Mouse (Mus musculus) megakaryocyte, embryonic 14.5 days (primary cell): ENCODE data around the gene 5830473C10Rik. TPM values are rescaled to one million over a fixed set of nuclear protein-coding genes. Genes with fewer than 3 reads are reported as not detected.
A peak's percentile ranks its signal among the peaks of the same experiment; 100 is the strongest.

ENCODE experiments used
- H3K27me3 ChIP-seq: replicated peaks from 2 replicates; pipeline ENCODE3; 2012; ENCODE audit warnings: inconsistent platforms
- H3K36me3 ChIP-seq: replicated peaks from 2 replicates; pipeline ENCODE3; 2012; ENCODE audit warnings: low read length, inconsistent platforms, mixed read lengths
- H3K4me1 ChIP-seq: 2 replicates; pipeline ENCODE4 v1.6.1; 2012; ENCODE audit warnings: inconsistent platforms
- H3K4me3 ChIP-seq: replicated peaks from 2 replicates; pipeline ENCODE3; 2012; ENCODE audit warnings: moderate library complexity, mild to moderate bottlenecking, inconsistent platforms
- H3K9me3 ChIP-seq: 2 replicates; pipeline ENCODE4 v1.6.1; 2012; ENCODE audit warnings: inconsistent platforms
- FLI1 ChIP-seq: IDR thresholded peaks from 2 replicates; pipeline ENCODE4 v1.6.1; 2012; ENCODE audit warnings: low read length, inconsistent platforms, mixed read lengths
- GATA1 ChIP-seq: IDR thresholded peaks from 3 replicates; pipeline ENCODE4 v1.6.1; 2012; ENCODE audit warnings: mixed read lengths, low read length, inconsistent platforms, borderline replicate concordance
- polyA plus RNA-seq: library from polyadenylated mRNA; stranded (reverse); fragments of >175 nt; gene quantifications from 2 replicates; pipeline ENCODE4 v1.2.3, GENCODE M21; 2012; ENCODE audit warnings: low replicate concordance; ENCODE audit not compliant: insufficient read depth

5830473C10Rik gene
- polyA plus RNA-seq, 1 experiment = 0.73 TPM

GRCm38 (mm10) chr5:90567788-90568187, 6.9 kb downstream of the 5830473C10Rik start:
- no peaks in the 10 kb centered on the region for H3K4me1 ChIP-seq
- H3K36me3 ChIP-seq = no peaks in the 10 kb centered on the region
- TF ChIP-seq GATA1 = no peak
- TF ChIP-seq FLI1 = no peak

GRCm38 (mm10) chr5:90568338-90568737, 7.4 kb downstream of the 5830473C10Rik start:
- no peaks in the 10 kb centered on the region for H3K9me3 ChIP-seq
- no peak for TF ChIP-seq GATA1
- no peak for TF ChIP-seq FLI1
- no peaks in the 10 kb centered on the region for H3K27me3 ChIP-seq
- no peaks in the 10 kb centered on the region for H3K36me3 ChIP-seq
- no peaks in the 10 kb centered on the region for H3K4me1 ChIP-seq
- H3K4me3 ChIP-seq = no peak overlapping the region

More at GRCm38 (mm10) chr5:90567788-90568187, 6.9 kb downstream of the 5830473C10Rik start:
- no peak overlapping the region for H3K4me3 ChIP-seq
- no peaks in the 10 kb centered on the region for H3K27me3 ChIP-seq
- no peaks in the 10 kb centered on the region for H3K9me3 ChIP-seq

- TF ChIP-seq FLI1 (no peak), GATA1 (no peak)
These were observed 10.3 kb downstream of the 5830473C10Rik start for GRCm38 (mm10) chr5:90571216-90571615.

GRCm38 (mm10) chr5:90577751-90578150, 16.8 kb downstream of the 5830473C10Rik start:
- TF ChIP-seq GATA1 (no peak), FLI1 (no peak)
- Histone ChIP-seq H3K27me3 (peaks cover 2% of the 10 kb centered on the region), H3K36me3 (peaks cover 3% of the 10 kb centered on the region), H3K4me1 (no peaks in the 10 kb centered on the region), H3K4me3 (no peak overlapping the region), H3K9me3 (peaks cover 7% of the 10 kb centered on the region)

More at GRCm38 (mm10) chr5:90571216-90571615, 10.3 kb downstream of the 5830473C10Rik start:
- Histone ChIP-seq H3K27me3 (no peaks in the 10 kb centered on the region), H3K9me3 (no peaks in the 10 kb centered on the region), H3K4me1 (no peaks in the 10 kb centered on the region), H3K36me3 (no peaks in the 10 kb centered on the region), H3K4me3 (no peak overlapping the region)

- Histone ChIP-seq H3K4me1 (no peaks in the 10 kb centered on the region), H3K9me3 (peaks cover 7% of the 10 kb centered on the region), H3K4me3 (no peak overlapping the region), H3K27me3 (peaks cover 2% of the 10 kb centered on the region), H3K36me3 (peaks cover 3% of the 10 kb centered on the region)
- TF ChIP-seq FLI1 (no peak), GATA1 (no peak)
These were observed 18.6 kb downstream of the 5830473C10Rik start for GRCm38 (mm10) chr5:90579556-90579955.

GRCm38 (mm10) chr5:90582179-90582578, 21.3 kb downstream of the 5830473C10Rik start:
- Histone ChIP-seq H3K4me3 (no peak overlapping the region), H3K4me1 (peaks cover 6% of the 10 kb centered on the region), H3K27me3 (peaks cover 2% of the 10 kb centered on the region), H3K9me3 (peaks cover 7% of the 10 kb centered on the region), H3K36me3 (peaks cover 3% of the 10 kb centered on the region)
- no peak for TF ChIP-seq GATA1
- no peak for TF ChIP-seq FLI1

GRCm38 (mm10) chr5:90584799-90585198, 23.9 kb downstream of the 5830473C10Rik start:
- Histone ChIP-seq H3K4me3 (no peak overlapping the region), H3K4me1 (peaks cover 21% of the 10 kb centered on the region), H3K36me3 (peaks cover 3% of the 10 kb centered on the region), H3K9me3 (peaks cover 7% of the 10 kb centered on the region), H3K27me3 (peaks cover 2% of the 10 kb centered on the region)
- TF ChIP-seq GATA1 = no peak
- TF ChIP-seq FLI1 = no peak

- Histone ChIP-seq H3K9me3 (no peaks in the 10 kb centered on the region), H3K4me1 (peaks cover 21% of the 10 kb centered on the region), H3K27me3 (no peaks in the 10 kb centered on the region), H3K36me3 (no peaks in the 10 kb centered on the region), H3K4me3 (no peak overlapping the region)
- no peak for TF ChIP-seq GATA1
These were observed 25.6 kb downstream of the 5830473C10Rik start for GRCm38 (mm10) chr5:90586511-90586910.

- Histone ChIP-seq H3K4me1 (peaks cover 33% of the 10 kb centered on the region), H3K27me3 (no peaks in the 10 kb centered on the region), H3K9me3 (no peaks in the 10 kb centered on the region), H3K36me3 (no peaks in the 10 kb centered on the region), H3K4me3 (peak overlapping the region; percentile 73)
- TF ChIP-seq GATA1 (no peak), FLI1 (no peak)
These were observed 27.2 kb downstream of the 5830473C10Rik start for GRCm38 (mm10) chr5:90588104-90588503.

- Histone ChIP-seq H3K4me1 (peaks cover 33% of the 10 kb centered on the region), H3K36me3 (no peaks in the 10 kb centered on the region), H3K4me3 (peak overlapping the region; percentile 91), H3K9me3 (no peaks in the 10 kb centered on the region), H3K27me3 (no peaks in the 10 kb centered on the region)
- TF ChIP-seq GATA1 (no peak), FLI1 (no peak)
These were observed 28.0 kb downstream of the 5830473C10Rik start for GRCm38 (mm10) chr5:90588708-90589595.
